Mouse (Mus musculus): ENCODE data around the gene Fam43a.

DNA sequence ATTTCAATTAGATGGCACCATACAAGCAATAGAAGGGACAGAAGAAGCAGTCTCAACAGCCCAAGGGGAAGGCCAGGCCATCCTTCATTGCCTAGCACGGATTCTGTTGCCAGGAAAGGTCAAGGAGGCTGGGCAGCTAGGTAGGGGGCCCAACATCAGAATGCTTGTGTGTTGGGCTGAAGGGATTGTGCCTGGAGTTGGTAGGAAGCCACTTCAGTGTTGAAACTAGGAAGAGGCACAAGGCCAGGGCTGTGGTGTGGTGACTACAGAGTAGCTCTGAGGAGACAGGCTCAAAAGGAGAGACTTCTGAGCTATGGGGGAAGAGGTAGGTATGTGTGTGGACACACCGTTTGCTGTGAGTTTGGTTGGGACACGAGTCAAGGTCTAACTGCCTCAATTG lies 4.2 kb upstream of the Fam43a start:
- TF ChIP-seq TAL1 (IDR thresholded peaks at IDR 0.05; ENCODE audit: low read length) (no peak), GATA1 (IDR thresholded peaks at IDR 0.05; ENCODE audit: low read length) (no peak)
